Mouse (Mus musculus): ENCODE data around the gene Cry2. TPM values are rescaled to one million over a fixed set of nuclear protein-coding genes. Genes with fewer than 3 reads are reported as not detected.

Cry2 gene
- polyA plus RNA-seq, 1 experiment from 2014 or later, result 21.3 TPM

- Histone ChIP-seq H3K4me3 (replicated peaks) (no peak overlapping the region), H3K9ac (0 out of 2 replicates have a peak overlapping the region, but pooled peaks have one; percentile 19), H3K4me2 (peak overlapping the region; percentile 75), H3K9me3 (replicated peaks) (no peaks in the 10 kb centered on the region), H3K36me3 (peaks cover 10% of the 10 kb centered on the region), H3K27me3 (peaks cover 32% of the 10 kb centered on the region), H3K4me1 (peaks cover 74% of the 10 kb centered on the region), H3K27ac (peak overlapping the region; percentile 97)
- no peak for ATAC-seq (replicated peaks; ENCODE audit: low FRiP score)
- 39% methylated on average over 9 of the region's 9 CpGs for WGBS
Measured at GRCm38 (mm10) chr2:92372767-92373436, 60.9 kb downstream of the Cry2 start.

GRCm38 (mm10) chr2:92371971-92372690 lies 61.7 kb downstream of the Cry2 start:
- Histone ChIP-seq H3K4me1 (peaks cover 80% of the 10 kb centered on the region), H3K9ac (0 out of 2 replicates have a peak overlapping the region, but pooled peaks have one; percentile 19), H3K9me3 (replicated peaks) (no peaks in the 10 kb centered on the region), H3K27me3 (peaks cover 32% of the 10 kb centered on the region), H3K36me3 (peaks cover 2% of the 10 kb centered on the region), H3K27ac (peak overlapping the region; percentile 97), H3K4me3 (replicated peaks) (0 out of 2 replicates have a peak overlapping the region, but pooled peaks have one; percentile 56), H3K4me2 (peak overlapping the region; percentile 75)
- 28% methylated on average over 10 of the region's 10 CpGs for WGBS
- ATAC-seq (replicated peaks; ENCODE audit: low FRiP score), result no peak

GRCm38 (mm10) chr2:92370821-92371805 lies 62.7 kb downstream of the Cry2 start:
- 2% methylated on average over 45 of the region's 45 CpGs for WGBS
- Histone ChIP-seq H3K27me3 (peaks cover 32% of the 10 kb centered on the region), H3K27ac (peak overlapping the region; percentile 97), H3K36me3 (peaks cover 6% of the 10 kb centered on the region), H3K4me2 (peak overlapping the region; percentile 75), H3K4me1 (peaks cover 74% of the 10 kb centered on the region), H3K9me3 (replicated peaks) (no peaks in the 10 kb centered on the region), H3K9ac (peak overlapping the region; percentile 49), H3K4me3 (replicated peaks) (peak overlapping the region; percentile 56)
- ATAC-seq (replicated peaks; ENCODE audit: low FRiP score), result peak; percentile 71

GRCm38 (mm10) chr2:92370375-92370774 lies 63.5 kb downstream of the Cry2 start:
- Histone ChIP-seq H3K36me3 (peaks cover 13% of the 10 kb centered on the region), H3K4me3 (replicated peaks) (peak overlapping the region; percentile 56), H3K9me3 (replicated peaks) (no peaks in the 10 kb centered on the region), H3K4me1 (peaks cover 69% of the 10 kb centered on the region), H3K9ac (peak overlapping the region; percentile 49), H3K4me2 (peak overlapping the region; percentile 75), H3K27me3 (peaks cover 32% of the 10 kb centered on the region), H3K27ac (peak overlapping the region; percentile 97)
- ATAC-seq (replicated peaks; ENCODE audit: low FRiP score), result no peak
- 12% methylated on average over 18 of the region's 19 CpGs for WGBS

GRCm38 (mm10) chr2:92367383-92368029 lies 66.3 kb downstream of the Cry2 start:
- 0 out of 2 replicates have a peak overlapping the region, but pooled peaks have one; percentile 25 for H3K27ac ChIP-seq
- no peak overlapping the region for H3K9ac ChIP-seq
- no peak overlapping the region for H3K4me3 ChIP-seq (replicated peaks)
- H3K27me3 ChIP-seq, result peaks cover 31% of the 10 kb centered on the region
- no peaks in the 10 kb centered on the region for H3K9me3 ChIP-seq (replicated peaks)
- peaks cover 34% of the 10 kb centered on the region for H3K36me3 ChIP-seq
- no peak for ATAC-seq (replicated peaks; ENCODE audit: low FRiP score)
- H3K4me1 ChIP-seq, result peaks cover 47% of the 10 kb centered on the region
- WGBS, result 28% methylated on average over 20 of the region's 20 CpGs
- H3K4me2 ChIP-seq, result 0 out of 2 replicates have a peak overlapping the region, but pooled peaks have one; percentile 1

- Histone ChIP-seq H3K4me1 (peaks cover 33% of the 10 kb centered on the region), H3K4me3 (replicated peaks) (no peak overlapping the region), H3K27ac (no peak overlapping the region), H3K36me3 (peaks cover 43% of the 10 kb centered on the region), H3K27me3 (peaks cover 15% of the 10 kb centered on the region; the same call in 1 of the 2 replicates), H3K9me3 (replicated peaks) (no peaks in the 10 kb centered on the region), H3K4me2 (no peak overlapping the region), H3K9ac (no peak overlapping the region)
- no peak for ATAC-seq (replicated peaks; ENCODE audit: low FRiP score)
- WGBS, result 92% methylated on average over 10 of the region's 10 CpGs
Measured at GRCm38 (mm10) chr2:92365568-92365967, 68.3 kb downstream of the Cry2 start.

GRCm38 (mm10) chr2:92364086-92364485 lies 69.8 kb downstream of the Cry2 start:
- no peak overlapping the region for H3K9ac ChIP-seq
- no peak overlapping the region for H3K27ac ChIP-seq
- H3K4me2 ChIP-seq, result no peak overlapping the region
- peaks cover 58% of the 10 kb centered on the region for H3K36me3 ChIP-seq
- H3K4me1 ChIP-seq, result peaks cover 25% of the 10 kb centered on the region
- 86% methylated on average over 4 of the region's 4 CpGs for WGBS
- H3K9me3 ChIP-seq (replicated peaks), result no peaks in the 10 kb centered on the region
- ATAC-seq (replicated peaks; ENCODE audit: low FRiP score), result no peak
- H3K4me3 ChIP-seq (replicated peaks), result no peak overlapping the region
- peaks cover under 1% of the 10 kb centered on the region; the same call in 1 of the 2 replicates for H3K27me3 ChIP-seq

GRCm38 (mm10) chr2:92362571-92363228 lies 71.1 kb downstream of the Cry2 start:
- Histone ChIP-seq H3K27ac (no peak overlapping the region), H3K9ac (no peak overlapping the region), H3K4me2 (no peak overlapping the region), H3K27me3 (no peaks in the 10 kb centered on the region), H3K4me3 (replicated peaks) (no peak overlapping the region), H3K4me1 (peaks cover 18% of the 10 kb centered on the region), H3K36me3 (peaks cover 72% of the 10 kb centered on the region), H3K9me3 (replicated peaks) (no peaks in the 10 kb centered on the region)
- 96% methylated on average over 6 of the region's 6 CpGs for WGBS
- no peak for ATAC-seq (replicated peaks; ENCODE audit: low FRiP score)

GRCm38 (mm10) chr2:92361795-92362194 lies 72.0 kb downstream of the Cry2 start:
- H3K4me3 ChIP-seq (replicated peaks), result no peak overlapping the region
- no peaks in the 10 kb centered on the region for H3K27me3 ChIP-seq
- no peak overlapping the region for H3K4me2 ChIP-seq
- no peak overlapping the region for H3K9ac ChIP-seq
- 79% methylated on average over 8 of the region's 8 CpGs for WGBS
- H3K36me3 ChIP-seq, result peaks cover 81% of the 10 kb centered on the region
- H3K4me1 ChIP-seq, result peaks cover 12% of the 10 kb centered on the region
- no peak overlapping the region for H3K27ac ChIP-seq
- H3K9me3 ChIP-seq (replicated peaks), result no peaks in the 10 kb centered on the region
- ATAC-seq (replicated peaks; ENCODE audit: low FRiP score), result no peak

GRCm38 (mm10) chr2:92360893-92361292 lies 73.0 kb downstream of the Cry2 start:
- ATAC-seq (replicated peaks; ENCODE audit: low FRiP score), result peak; percentile 63
- Histone ChIP-seq H3K36me3 (peaks cover 82% of the 10 kb centered on the region), H3K27me3 (no peaks in the 10 kb centered on the region), H3K9ac (no peak overlapping the region), H3K9me3 (replicated peaks) (no peaks in the 10 kb centered on the region), H3K4me3 (replicated peaks) (no peak overlapping the region), H3K4me2 (peak overlapping the region; percentile 10; the same call in 1 of the 2 replicates), H3K27ac (peak overlapping the region; percentile 67), H3K4me1 (peaks cover 12% of the 10 kb centered on the region)
- WGBS, result 26% methylated on average over 12 of the region's 12 CpGs

All from kidney, embryonic 15.5 days (tissue).